Mouse (Mus musculus) thymus, adult 2 months (tissue): ENCODE measurements at regions not wholly inside any gene's neighbourhood (a gene's known extent, or its start where the extent isn't known, plus 50 kb on each side); places are given as distances from the start of the nearest gene placed in this dataset.

ENCODE experiments used
- CTCF ChIP-seq: fragments of 200-500 bp; IDR thresholded peaks from 2 replicates; pipeline ENCODE4 v1.5.1; 2012; ENCODE audit warnings: mild to moderate bottlenecking, control low read depth, low read length, moderate library complexity, borderline replicate concordance; ENCODE audit not compliant: control insufficient read depth, poor library complexity, insufficient read depth; ENCODE audit errors: extremely low read depth
- POLR2A ChIP-seq: fragments of 200-500 bp; IDR thresholded peaks from 2 replicates; pipeline ENCODE4 v1.6.1; 2012; ENCODE audit warnings: mild to moderate bottlenecking, low read length, control low read depth, moderate library complexity; ENCODE audit not compliant: control insufficient read depth, poor library complexity, insufficient read depth; ENCODE audit errors: extremely low read depth

DNA sequence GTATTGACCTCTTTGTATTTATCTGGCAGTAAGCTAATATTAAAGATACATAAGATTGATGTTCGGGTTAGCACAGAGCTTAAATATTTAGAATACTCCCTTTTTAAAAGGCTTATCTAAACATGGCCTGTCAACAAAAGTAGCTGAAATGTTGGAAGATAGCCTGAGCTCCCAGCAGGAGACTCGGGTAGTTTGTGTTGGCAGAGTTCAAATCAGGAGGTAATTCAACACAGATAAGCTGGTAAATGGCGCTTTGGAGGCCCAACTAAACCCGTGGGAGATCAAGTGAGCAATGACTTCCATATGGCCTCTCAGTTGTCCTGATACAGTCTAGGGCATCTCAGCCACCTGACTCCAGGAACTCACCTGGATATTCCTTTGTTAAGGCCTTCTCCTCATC is 65.0 kb upstream of the Enpep start:
- TF ChIP-seq CTCF (no peak), POLR2A (no peak)
